8 mouse cellular contexts compared by ENCODE assay signal in the genomic region with DNA sequence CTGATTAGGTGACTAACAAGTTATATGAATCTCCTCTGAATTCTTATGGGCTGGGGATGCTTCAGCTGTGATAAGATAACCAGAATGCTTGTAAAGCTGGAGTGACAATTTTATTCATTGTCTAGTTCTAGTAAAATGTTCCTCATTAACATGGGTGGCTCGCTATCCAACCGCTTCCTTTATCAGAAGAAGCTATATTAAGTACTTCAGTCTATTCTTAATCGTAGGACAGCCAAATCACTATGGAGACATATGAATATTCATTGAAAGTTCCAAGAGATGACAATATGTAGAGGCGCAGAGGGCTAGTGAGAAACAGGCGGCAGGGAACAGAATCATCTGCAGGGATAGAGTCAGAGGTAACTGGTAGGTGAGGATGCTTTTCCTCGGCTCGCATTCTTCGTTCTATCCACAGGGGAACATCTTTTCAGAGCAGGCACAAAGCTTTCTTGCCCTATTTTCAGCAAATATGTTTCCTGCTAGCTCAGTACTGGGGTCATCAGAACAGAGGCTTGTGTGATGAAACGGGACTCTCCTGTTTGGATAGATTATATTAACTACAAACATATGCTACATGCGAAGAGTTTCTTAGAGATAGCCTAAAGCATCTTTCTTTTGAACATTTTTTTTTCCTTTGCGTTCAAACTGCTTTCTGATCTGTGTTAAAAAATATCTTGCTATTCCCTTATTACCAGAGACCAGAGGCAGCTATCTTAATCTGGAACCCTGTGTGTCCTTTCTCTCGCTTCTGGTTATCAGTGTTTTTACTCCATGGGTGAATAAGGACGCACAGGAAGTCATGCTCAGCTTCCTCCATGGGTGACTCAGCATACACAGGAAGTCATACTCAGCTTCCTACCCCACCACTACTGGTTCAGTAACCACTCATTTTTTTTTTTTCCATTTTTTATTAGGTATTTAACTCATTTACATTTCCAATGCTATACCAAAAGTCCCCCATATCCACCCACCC. TPM values are rescaled to one million over a fixed set of nuclear protein-coding genes. Genes with fewer than 3 reads are reported as not detected.
DNase-seq lines count a peak whose midpoint lies in the region; ATAC-seq lines count a peak whose summit lies in the region.

No protein-coding gene starts in this region.

- H3K27me3 ChIP-seq in heart, embryonic 15.5 days: no peaks in the 10 kb centered on the region
- H3K27me3 ChIP-seq in liver, embryonic 13.5 days: no peaks in the 10 kb centered on the region
- no peaks in the 10 kb centered on the region for H3K27me3 ChIP-seq in intestine, embryonic 15.5 days (replicated peaks)

- ATAC-seq in heart, embryonic 15.5 days (replicated peaks; ENCODE audit: insufficient number of reproducible peaks, insufficient read depth, low FRiP score, low read depth): no peak
- ATAC-seq in frontal cortex, adult (ENCODE audit: low TSS enrichment): peak; percentile 99
- no peak for ATAC-seq in liver, embryonic 13.5 days (ENCODE audit: low read depth)
- ATAC-seq in intestine, embryonic 15.5 days: no peak

- H3K9ac ChIP-seq in heart, embryonic 15.5 days: no peak overlapping the region
- H3K9ac ChIP-seq in liver, embryonic 13.5 days: no peak overlapping the region
- H3K9ac ChIP-seq in intestine, embryonic 15.5 days: no peak overlapping the region

- H3K4me3 ChIP-seq in heart, embryonic 15.5 days: peak overlapping the region; percentile 40
- no peak overlapping the region for H3K4me3 ChIP-seq in liver, embryonic 13.5 days (replicated peaks)
- no peak overlapping the region for H3K4me3 ChIP-seq in intestine, embryonic 15.5 days (replicated peaks)

- H3K9me3 ChIP-seq in heart, embryonic 15.5 days (replicated peaks): no peaks in the 10 kb centered on the region
- no peaks in the 10 kb centered on the region for H3K9me3 ChIP-seq in liver, embryonic 13.5 days (replicated peaks)
- H3K9me3 ChIP-seq in intestine, embryonic 15.5 days: no peaks in the 10 kb centered on the region

- DNase-seq in heart, adult 9 months (ENCODE audit: low spot score in 2 of 2): no peak
- DNase-seq in CD4-positive, CD25-positive, alpha-beta regulatory T cell, adult 2 months (ENCODE audit: low read depth, low spot score): peak; percentile 29
- DNase-seq in liver, embryonic 13.5 days: no peak
- no peak for DNase-seq in retina, embryonic 14.5 days (ENCODE audit: low spot score)
- DNase-seq in natural killer cell, adult 2 months (ENCODE audit: low spot score in 2 of 2): no peak

- 54% methylated on average over 13 of the region's 13 CpGs for WGBS in heart, embryonic 15.5 days
- 52% methylated on average over 13 of the region's 13 CpGs for WGBS in liver, embryonic 13.5 days (ENCODE audit: insufficient replicate concordance)
- WGBS in intestine, embryonic 15.5 days: 84% methylated on average over 13 of the region's 13 CpGs

- H3K4me1 ChIP-seq in heart, embryonic 15.5 days (replicated peaks): peaks cover 14% of the 10 kb centered on the region; the same call in 1 of the 2 replicates
- H3K4me1 ChIP-seq in liver, embryonic 13.5 days (replicated peaks): 0 out of 2 replicates have a peak, but pooled peaks cover 2% of the 10 kb centered on the region
- H3K4me1 ChIP-seq in intestine, embryonic 15.5 days (replicated peaks): no peaks in the 10 kb centered on the region

- H3K36me3 ChIP-seq in heart, embryonic 15.5 days: no peaks in the 10 kb centered on the region
- no peaks in the 10 kb centered on the region for H3K36me3 ChIP-seq in liver, embryonic 13.5 days
- no peaks in the 10 kb centered on the region for H3K36me3 ChIP-seq in intestine, embryonic 15.5 days

- H3K27ac ChIP-seq in heart, embryonic 15.5 days: peak overlapping the region; percentile 70
- no peak overlapping the region; the same call in 1 of the 2 replicates for H3K27ac ChIP-seq in liver, embryonic 13.5 days
- H3K27ac ChIP-seq in intestine, embryonic 15.5 days: no peak overlapping the region

- peak overlapping the region; percentile 60 for H3K4me2 ChIP-seq in heart, embryonic 15.5 days
- peak overlapping the region; percentile 41 for H3K4me2 ChIP-seq in liver, embryonic 13.5 days
- no peak overlapping the region for H3K4me2 ChIP-seq in intestine, embryonic 15.5 days (replicated peaks)

RNA-seq across cellular contexts. Expression of a gene that starts 34.1 kb away (rescaled TPM):
- not detected in 2 replicates for polyA plus RNA-seq in heart, embryonic 15.5 days (2015; fragmentation: Nextera tagmentation; extraction: Ambion mirVana)
- polyA plus RNA-seq in liver, embryonic 13.5 days (2015; fragmentation: Nextera tagmentation; extraction: Ambion mirVana): not detected in 2 replicates
- not detected in 2 replicates for polyA plus RNA-seq in intestine, embryonic 15.5 days (2015; fragmentation: Nextera tagmentation; extraction: Ambion mirVana)
